Mouse (Mus musculus) intestine, postnatal 0 days (tissue): Measurements from ENCODE around the gene Gnai1. TPM values are rescaled to one million over a fixed set of nuclear protein-coding genes. Genes with fewer than 3 reads are reported as not detected.
A peak's percentile ranks its signal among the peaks of the same experiment; 100 is the strongest.
"Not testable (repeated sequence)": the region's sequence is repeated elsewhere in the genome, so short reads cannot be mapped to it uniquely, and the experiment has no call there.

Source experiments
- ATAC-seq: fragments of 200-750 bp; cut with Nextera tagmentation; 2 replicates; pipeline ENCODE4 v1.8.0; 2017; ENCODE audit warnings: mild to moderate bottlenecking, moderate TSS enrichment, moderate library complexity
- H3K27ac ChIP-seq: fragments of 300-500 bp; sonication (generic); 2 replicates; pipeline ENCODE4 v1.5.1; 2014; ENCODE audit warnings: mild to moderate bottlenecking, low read depth, low read length, moderate library complexity
- H3K27me3 ChIP-seq: fragments of 300-500 bp; sonication (generic); replicated peaks from 2 replicates; pipeline ENCODE4 v1.6.1; 2014; ENCODE audit warnings: low read length, mixed read lengths; ENCODE audit not compliant: control insufficient read depth, insufficient read depth
- H3K36me3 ChIP-seq: fragments of 300-500 bp; sonication (generic); 2 replicates; pipeline ENCODE4 v1.6.1; 2014; ENCODE audit warnings: mild to moderate bottlenecking, moderate library complexity; ENCODE audit not compliant: control insufficient read depth, insufficient read depth
- H3K4me1 ChIP-seq: fragments of 300-500 bp; sonication (generic); replicated peaks from 2 replicates; pipeline ENCODE4 v1.6.1; 2014; ENCODE audit warnings: antibody characterized with exemption, low read length, mixed read lengths; ENCODE audit not compliant: control insufficient read depth, insufficient read depth
- H3K4me2 ChIP-seq: fragments of 300-500 bp; sonication (generic); replicated peaks from 2 replicates; pipeline ENCODE4 v1.6.1; 2014; ENCODE audit warnings: low read depth, mild to moderate bottlenecking, moderate library complexity
- H3K4me3 ChIP-seq: fragments of 300-500 bp; sonication (generic); 2 replicates; pipeline ENCODE4 v1.5.1; 2014; ENCODE audit warnings: low read depth, low read length
- H3K9ac ChIP-seq: fragments of 300-500 bp; sonication (generic); 2 replicates; pipeline ENCODE4 v1.6.1; 2014; ENCODE audit warnings: mild to moderate bottlenecking, low read depth, low read length
- H3K9me3 ChIP-seq: fragments of 300-500 bp; sonication (generic); 2 replicates; pipeline ENCODE4 v1.6.1; 2016; ENCODE audit warnings: mixed run types; ENCODE audit not compliant: control insufficient read depth
- CTCF ChIP-seq: sonication (generic); IDR thresholded peaks from 2 replicates; pipeline ENCODE4 v1.5.1; 2016; ENCODE audit warnings: low read depth, mild to moderate bottlenecking, control low read depth, antibody characterized with exemption, moderate library complexity
- WGBS: fragments of 180-500 bp; shearing (Covaris S2); extraction: QIAGEN DNeasy Blood & Tissue Kit; methylation state at CpG from one replicate; pipeline ENCODE4 v1.1.7; 2014; 5-methylcytosine and 5-hydroxymethylcytosine counted together
- polyA plus RNA-seq: library from polyadenylated mRNA; unstranded; fragments of >200 nt; fragmentation: Nextera tagmentation; extraction: Ambion mirVana; gene quantifications from 2 replicates; pipeline ENCODE4 v1.2.1, GENCODE M21; 2015

The Gnai1 gene
- polyA plus RNA-seq, 1 experiment from 2014 or later, result 9.2 TPM

DNA sequence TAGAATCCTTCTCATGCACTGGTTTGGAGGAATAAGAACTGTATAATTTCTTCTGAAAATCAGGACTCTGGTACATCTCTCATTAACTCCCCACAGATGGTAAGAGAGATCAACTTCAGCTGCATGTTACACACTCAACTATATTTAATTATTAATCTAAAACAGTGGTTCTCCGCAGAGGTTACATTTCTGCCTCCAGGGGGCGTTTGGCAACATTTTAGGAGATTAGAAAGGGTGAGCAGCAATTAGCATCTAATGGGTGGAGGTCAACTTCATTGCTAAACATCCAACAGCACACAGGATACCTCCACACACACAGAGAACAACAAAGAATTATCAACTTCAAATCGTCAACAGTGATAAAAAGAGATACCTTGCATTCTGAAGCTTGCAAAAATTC, 2.0 kb downstream of the Gnai1 start:
- Histone ChIP-seq H3K9me3 (no peaks in the 10 kb centered on the region), H3K4me3 (no peak overlapping the region), H3K9ac (no peak overlapping the region), H3K4me2 (no peak overlapping the region; the same call in 1 of the 2 replicates), H3K27me3 (no peaks in the 10 kb centered on the region), H3K27ac (no peak overlapping the region), H3K36me3 (no peaks in the 10 kb centered on the region), H3K4me1 (no peaks in the 10 kb centered on the region; the same call in 1 of the 2 replicates)
- ATAC-seq, result no peak
- WGBS, result 19% methylated on average over 3 of the region's 3 CpGs
- peak; percentile 69 for TF ChIP-seq CTCF

DNA sequence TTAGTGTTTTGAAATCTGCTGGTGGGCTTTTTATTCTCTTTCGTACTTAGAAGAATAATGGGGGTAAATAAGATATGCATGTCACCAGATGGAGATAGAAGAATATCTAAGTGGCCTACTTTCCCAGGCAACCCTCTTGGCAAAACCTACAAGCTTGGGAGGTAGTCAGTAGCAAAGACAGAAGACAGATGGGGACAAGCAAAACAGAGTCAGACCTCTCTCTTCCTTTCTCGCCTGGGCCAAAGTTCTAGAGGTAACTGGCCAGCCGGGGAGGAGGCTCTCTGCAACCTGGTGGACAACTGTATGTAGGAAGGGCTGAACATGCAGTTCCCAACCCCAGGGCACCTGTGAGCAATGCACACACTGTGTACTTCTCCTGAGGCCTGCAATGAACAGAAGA, 12.9 kb downstream of the Gnai1 start:
- no peak overlapping the region for H3K4me3 ChIP-seq
- H3K9me3 ChIP-seq, result no peaks in the 10 kb centered on the region
- H3K4me2 ChIP-seq, result no peak overlapping the region
- no peaks in the 10 kb centered on the region for H3K27me3 ChIP-seq
- no peaks in the 10 kb centered on the region for H3K4me1 ChIP-seq
- H3K9ac ChIP-seq, result no peak overlapping the region
- no peaks in the 10 kb centered on the region for H3K36me3 ChIP-seq
- no peak for ATAC-seq
- no peak for TF ChIP-seq CTCF
- H3K27ac ChIP-seq, result no peak overlapping the region
- WGBS, result 91% methylated on average over 3 of the region's 3 CpGs

DNA sequence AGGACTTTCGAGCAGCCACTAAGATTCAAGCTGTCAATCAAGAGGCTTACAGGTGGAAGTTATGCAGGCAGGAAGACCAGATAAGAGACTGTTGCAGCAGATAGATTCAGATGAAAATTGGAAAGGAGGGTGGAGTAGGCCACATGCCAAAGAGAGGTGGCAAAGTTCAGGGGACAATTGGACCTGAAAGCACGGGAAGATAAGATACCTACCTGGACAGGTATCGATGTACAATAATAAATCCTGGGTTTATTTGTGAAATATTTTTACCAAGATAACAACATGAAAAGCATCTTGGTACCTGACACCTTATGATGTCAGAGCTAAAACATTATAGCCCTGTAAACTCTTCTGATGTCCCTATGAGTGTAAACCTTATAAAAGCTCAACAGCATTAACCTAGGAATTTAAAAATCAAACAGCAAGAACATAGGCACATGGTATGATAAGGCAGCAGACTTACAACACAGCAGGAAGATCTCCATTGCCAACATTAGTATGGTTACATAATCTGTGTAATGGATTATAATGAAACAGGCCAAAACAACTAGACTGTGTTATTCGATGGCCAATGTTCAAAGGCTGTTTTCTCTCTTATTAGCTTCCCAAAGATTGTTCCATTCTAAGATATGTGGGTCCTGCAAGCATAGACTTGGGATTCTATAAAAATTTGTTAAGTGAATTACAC, 16.6 kb downstream of the Gnai1 start:
- Histone ChIP-seq H3K36me3 (no peaks in the 10 kb centered on the region), H3K27ac (no peak overlapping the region), H3K4me2 (no peak overlapping the region), H3K9me3 (no peaks in the 10 kb centered on the region), H3K27me3 (no peaks in the 10 kb centered on the region), H3K9ac (no peak overlapping the region), H3K4me1 (no peaks in the 10 kb centered on the region), H3K4me3 (no peak overlapping the region)
- TF ChIP-seq CTCF, result no peak
- ATAC-seq, result no peak
- WGBS, result 53% methylated on average over 4 of the region's 4 CpGs

DNA sequence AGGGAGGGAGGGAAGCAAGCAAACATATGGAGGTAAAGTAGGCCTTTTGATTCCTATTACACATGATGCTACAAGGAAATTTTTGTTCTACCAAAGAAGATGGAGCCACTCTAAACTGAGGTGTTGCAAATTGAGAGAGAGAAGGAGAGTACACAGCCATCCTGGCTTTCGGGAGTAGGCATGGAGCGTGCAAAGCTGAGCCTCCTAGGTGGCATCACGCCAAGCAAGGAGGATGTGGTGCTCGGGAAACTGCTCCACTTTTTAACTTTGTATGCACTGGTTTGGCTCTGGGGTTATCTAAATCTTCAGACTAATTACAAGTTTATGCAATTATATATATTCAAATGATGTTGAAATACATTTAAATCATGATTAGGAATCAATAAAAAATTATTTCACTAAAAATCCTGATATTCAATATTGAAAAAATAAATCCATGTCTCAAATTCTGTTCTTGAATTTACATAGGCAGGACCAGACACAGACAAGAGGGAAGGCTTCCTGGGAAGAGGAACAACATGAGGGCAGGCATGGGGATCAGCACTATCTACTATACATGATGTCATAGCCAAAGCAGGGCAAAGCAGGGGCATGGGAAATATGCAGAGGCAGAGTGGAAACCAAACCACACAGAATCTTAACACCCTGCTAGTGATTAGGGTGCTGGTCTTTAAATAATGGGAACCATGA, 17.2 kb downstream of the Gnai1 start:
- WGBS, result 68% methylated on average over 4 of the region's 4 CpGs
- Histone ChIP-seq H3K27ac (no peak overlapping the region), H3K4me2 (no peak overlapping the region), H3K36me3 (no peaks in the 10 kb centered on the region), H3K9ac (no peak overlapping the region), H3K9me3 (no peaks in the 10 kb centered on the region), H3K4me3 (no peak overlapping the region), H3K27me3 (no peaks in the 10 kb centered on the region), H3K4me1 (no peaks in the 10 kb centered on the region)
- TF ChIP-seq CTCF, result no peak
- ATAC-seq, result no peak

DNA sequence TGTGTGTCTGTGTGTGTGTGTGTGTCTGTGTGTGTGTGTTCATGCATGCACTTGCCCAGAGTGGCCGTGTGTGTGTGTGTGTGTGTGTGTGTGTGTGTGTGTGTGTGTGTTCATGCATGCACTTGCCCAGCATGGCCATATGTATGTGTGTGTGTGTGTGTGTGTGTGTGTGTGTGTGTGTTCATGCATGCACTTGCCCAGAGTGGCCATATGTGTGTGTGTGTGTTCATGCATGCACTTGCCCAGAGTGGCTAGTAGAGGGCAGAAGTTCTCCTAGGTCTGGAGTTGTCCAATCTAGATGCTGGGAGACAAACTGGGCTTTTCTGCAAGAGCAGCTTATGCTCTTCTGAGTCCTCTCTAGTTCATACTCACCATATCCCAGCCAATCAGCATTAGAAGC, 18.3 kb downstream of the Gnai1 start:
- 100% methylated on average over 1 of the region's 1 CpGs for WGBS
- H3K9ac ChIP-seq, H3K4me1 ChIP-seq, H3K27me3 ChIP-seq, H3K36me3 ChIP-seq, H3K9me3 ChIP-seq, H3K4me3 ChIP-seq, ATAC-seq, H3K27ac ChIP-seq, H3K4me2 ChIP-seq: not testable (repeated sequence)

DNA sequence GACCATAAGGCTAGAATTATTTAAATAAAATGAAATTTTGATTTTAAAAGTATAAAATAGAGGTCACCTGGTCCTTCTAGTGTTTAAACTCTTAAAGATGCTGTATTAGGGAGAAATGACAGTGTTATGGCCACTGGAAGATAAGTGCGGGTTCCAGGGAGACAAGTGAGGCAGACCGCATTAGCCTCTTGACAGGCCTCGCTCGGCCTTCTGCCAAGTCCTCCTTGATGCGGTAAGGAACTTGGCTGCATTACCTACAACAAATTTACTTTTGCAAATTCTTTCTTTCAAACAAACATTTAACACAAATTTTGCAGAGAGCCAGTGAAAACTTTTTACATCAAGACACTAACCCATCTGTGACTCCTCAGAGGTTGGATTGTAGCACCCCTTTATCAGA, 27.9 kb downstream of the Gnai1 start:
- WGBS, result 79% methylated on average over 5 of the region's 5 CpGs
- Histone ChIP-seq H3K36me3 (no peaks in the 10 kb centered on the region), H3K4me2 (no peak overlapping the region), H3K4me3 (no peak overlapping the region), H3K27ac (no peak overlapping the region), H3K9ac (no peak overlapping the region), H3K27me3 (no peaks in the 10 kb centered on the region), H3K4me1 (no peaks in the 10 kb centered on the region), H3K9me3 (no peaks in the 10 kb centered on the region)
- no peak for TF ChIP-seq CTCF
- ATAC-seq, result no peak
